ENCODE assay signal across 22 mouse cellular contexts in the genomic region with DNA sequence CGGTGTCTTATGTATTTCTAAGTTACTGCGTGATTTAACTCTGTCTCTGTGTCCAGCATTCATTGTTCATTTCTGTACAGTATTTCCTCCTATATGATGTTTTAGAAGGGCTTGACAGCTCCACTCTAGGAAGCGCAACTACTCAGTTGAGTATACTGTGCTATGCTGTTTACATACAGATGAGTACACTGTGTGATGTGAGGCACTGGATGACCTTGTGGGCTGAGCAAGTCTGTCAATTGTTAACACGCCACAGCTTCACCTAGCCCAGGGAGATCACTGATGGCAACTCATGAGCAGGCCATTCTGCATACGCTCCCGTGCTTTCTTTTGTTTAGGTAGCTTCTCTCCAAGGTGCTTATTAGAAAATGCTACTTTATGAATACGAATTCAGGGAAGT.
DNase-seq lines count a peak whose midpoint lies in the region; ATAC-seq and TF ChIP-seq lines count a peak whose summit lies in the region.
"Had no signal": no experiment of that assay in that cellular context is flagged by ENCODE, and none has a peak within 500 bp of the region (broad histone marks: within the 10 kb centered on the region; RNA-seq: fewer than 3 reads in every experiment).

No protein-coding gene starts in this region.

- H3K27me3 ChIP-seq in liver, embryonic 16.5 days (ENCODE audit: control insufficient read depth, insufficient read depth, low read depth, low read length): no peaks in the 10 kb centered on the region
- no peaks in the 10 kb centered on the region for H3K27me3 ChIP-seq in liver, embryonic 12.5 days (replicated peaks)
- H3K27me3 ChIP-seq in liver, postnatal 0 days (ENCODE audit: insufficient read depth, low read length): no peaks in the 10 kb centered on the region
- H3K27me3 ChIP-seq in liver, embryonic 11.5 days (replicated peaks; ENCODE audit: control insufficient read depth, insufficient read depth, low read length): no peaks in the 10 kb centered on the region
- H3K27me3 ChIP-seq in megakaryocyte, embryonic 14.5 days (replicated peaks): no peaks in the 10 kb centered on the region
- no peaks in the 10 kb centered on the region for H3K27me3 ChIP-seq in neural tube, embryonic 15.5 days (replicated peaks)
- H3K27me3 ChIP-seq: CH12.LX had no signal

- H3K4me1 ChIP-seq in liver, embryonic 16.5 days (ENCODE audit: control insufficient read depth, low read depth, low read length): no peaks in the 10 kb centered on the region
- H3K4me1 ChIP-seq in liver, embryonic 12.5 days: no peaks in the 10 kb centered on the region
- H3K4me1 ChIP-seq in liver, postnatal 0 days (ENCODE audit: insufficient read depth): no peaks in the 10 kb centered on the region
- H3K4me1 ChIP-seq in liver, embryonic 11.5 days (replicated peaks; ENCODE audit: control insufficient read depth, insufficient read depth, low read length): no peaks in the 10 kb centered on the region
- no peaks in the 10 kb centered on the region for H3K4me1 ChIP-seq in megakaryocyte, embryonic 14.5 days
- 0 out of 2 replicates have a peak, but pooled peaks cover 4% of the 10 kb centered on the region for H3K4me1 ChIP-seq in neural tube, embryonic 15.5 days

- H3K4me3 ChIP-seq in liver, embryonic 16.5 days (ENCODE audit: low read depth, low read length): no peak overlapping the region
- no peak overlapping the region for H3K4me3 ChIP-seq in liver, embryonic 12.5 days
- no peak overlapping the region for H3K4me3 ChIP-seq in liver, postnatal 0 days (ENCODE audit: low read depth, low read length)
- no peak overlapping the region for H3K4me3 ChIP-seq in liver, embryonic 11.5 days (ENCODE audit: low read depth, low read length)
- peak overlapping the region; percentile 10 for H3K4me3 ChIP-seq in megakaryocyte, embryonic 14.5 days (replicated peaks)
- H3K4me3 ChIP-seq in neural tube, embryonic 15.5 days (replicated peaks): no peak overlapping the region

- no peaks in the 10 kb centered on the region for H3K36me3 ChIP-seq in liver, embryonic 16.5 days (ENCODE audit: control insufficient read depth, insufficient read depth)
- no peaks in the 10 kb centered on the region for H3K36me3 ChIP-seq in liver, embryonic 12.5 days
- no peaks in the 10 kb centered on the region for H3K36me3 ChIP-seq in liver, postnatal 0 days (replicated peaks; ENCODE audit: insufficient read depth, low read length)
- H3K36me3 ChIP-seq in liver, embryonic 11.5 days (ENCODE audit: control insufficient read depth, insufficient read depth, low read length): no peaks in the 10 kb centered on the region
- H3K36me3 ChIP-seq in megakaryocyte, embryonic 14.5 days (replicated peaks; ENCODE audit: low read length): no peaks in the 10 kb centered on the region
- no peaks in the 10 kb centered on the region for H3K36me3 ChIP-seq in neural tube, embryonic 15.5 days
- H3K36me3 ChIP-seq: G1E had no signal

- no peak overlapping the region for H3K4me2 ChIP-seq in liver, embryonic 16.5 days (ENCODE audit: low read depth, low read length)
- no peak overlapping the region for H3K4me2 ChIP-seq in liver, embryonic 12.5 days
- no peak overlapping the region for H3K4me2 ChIP-seq in liver, postnatal 0 days (ENCODE audit: low read depth, low read length)
- no peak overlapping the region for H3K4me2 ChIP-seq in liver, embryonic 11.5 days
- no peak overlapping the region for H3K4me2 ChIP-seq in neural tube, embryonic 15.5 days

- no peak overlapping the region for H3K9ac ChIP-seq in liver, embryonic 16.5 days (ENCODE audit: low read depth, low read length)
- H3K9ac ChIP-seq in liver, embryonic 12.5 days: no peak overlapping the region
- no peak overlapping the region for H3K9ac ChIP-seq in liver, postnatal 0 days (replicated peaks)
- no peak overlapping the region for H3K9ac ChIP-seq in liver, embryonic 11.5 days (ENCODE audit: low read depth, low read length)
- H3K9ac ChIP-seq in neural tube, embryonic 15.5 days (replicated peaks): no peak overlapping the region

- ATAC-seq in liver, embryonic 16.5 days (ENCODE audit: low read depth): peak; percentile 80
- ATAC-seq in liver, embryonic 12.5 days: no peak
- ATAC-seq in liver, postnatal 0 days: peak; percentile 100
- ATAC-seq in liver, embryonic 11.5 days (replicated peaks; ENCODE audit: low FRiP score): no peak
- no peak for ATAC-seq in megakaryocyte, adult 5-6 weeks (ENCODE audit: poor library complexity, severe bottlenecking)
- ATAC-seq in neural tube, embryonic 15.5 days (ENCODE audit: low FRiP score): no peak
- ATAC-seq: activated CD4-positive, CD25-positive, alpha-beta regulatory T cell, adult 4 months; CD4-positive, CD25-positive, alpha-beta regulatory T cell, adult 4 months; Patski had no signal

- TF ChIP-seq CTCF in liver, postnatal 0 days (IDR thresholded peaks at IDR 0.05; ENCODE audit: low read depth): no peak

- 59% methylated on average over 7 of the region's 7 CpGs for WGBS in liver, embryonic 16.5 days (ENCODE audit: insufficient replicate concordance)
- WGBS in liver, embryonic 12.5 days (ENCODE audit: insufficient replicate concordance): 70% methylated on average over 7 of the region's 7 CpGs
- 63% methylated on average over 7 of the region's 7 CpGs for WGBS in liver, postnatal 0 days (ENCODE audit: insufficient replicate concordance)
- WGBS in liver, embryonic 11.5 days: 77% methylated on average over 7 of the region's 7 CpGs
- 92% methylated on average over 7 of the region's 7 CpGs for WGBS in neural tube, embryonic 15.5 days

- TF ChIP-seq EP300 in liver, postnatal 0 days (IDR thresholded peaks at IDR 0.05; ENCODE audit: low read depth): no peak

- peak; percentile 20 for DNase-seq in liver, postnatal 0 days
- no peak for DNase-seq in liver, embryonic 11.5 days (ENCODE audit: low spot score)
- peak; percentile 9 for DNase-seq in yolk sac, embryonic 10.5 days (ENCODE audit: low spot score)
- DNase-seq: adrenal gland, adult 2 months; adrenal gland, adult 8-10 months; adrenal gland, postnatal 10 days; adrenal gland, postnatal 14 days; adrenal gland, postnatal 25 days; adrenal gland, postnatal 36 days; B cell, adult 2 months; cerebellum, adult 11 months; cerebellum, adult 11-12 months had no signal

- H3K27ac ChIP-seq in liver, embryonic 16.5 days (ENCODE audit: low read length): no peak overlapping the region
- H3K27ac ChIP-seq in liver, embryonic 12.5 days: no peak overlapping the region
- H3K27ac ChIP-seq in liver, postnatal 0 days (ENCODE audit: low read depth): peak overlapping the region; percentile 56; the same call in 1 of the 2 replicates
- H3K27ac ChIP-seq in liver, embryonic 11.5 days (ENCODE audit: low read depth, low read length): no peak overlapping the region
- H3K27ac ChIP-seq in neural tube, embryonic 15.5 days (replicated peaks): no peak overlapping the region

- no peaks in the 10 kb centered on the region for H3K9me3 ChIP-seq in liver, embryonic 16.5 days (replicated peaks; ENCODE audit: control insufficient read depth, low read length)
- H3K9me3 ChIP-seq in liver, embryonic 12.5 days (replicated peaks): no peaks in the 10 kb centered on the region
- H3K9me3 ChIP-seq in liver, postnatal 0 days (ENCODE audit: low read length): no peaks in the 10 kb centered on the region
- H3K9me3 ChIP-seq in liver, embryonic 11.5 days (ENCODE audit: control insufficient read depth, low read length): no peaks in the 10 kb centered on the region
- H3K9me3 ChIP-seq in megakaryocyte, embryonic 14.5 days: peaks cover 3% of the 10 kb centered on the region; the same call in 1 of the 2 replicates
- no peaks in the 10 kb centered on the region for H3K9me3 ChIP-seq in neural tube, embryonic 15.5 days (replicated peaks)

Comparison
In these comparisons a context has a peak if more than half of its experiments do, and no peak if none do; other contexts are left out.
1. ATAC-seq: peak in liver, embryonic 16.5 days (single experiment) and liver, postnatal 0 days (single experiment); none in liver, embryonic 12.5 days (single experiment), liver, embryonic 11.5 days (single experiment), megakaryocyte, adult 5-6 weeks (single experiment) and neural tube, embryonic 15.5 days (single experiment).